Mouse (Mus musculus): ENCODE data around the gene Mrps5.

The Mrps5 gene

GRCm38 (mm10) chr2:127619311-127619710 is 32.3 kb downstream of the Mrps5 start:
- in situ Hi-C loops (cut with MseI, MboI), result no loop called here

- in situ Hi-C loops (cut with MseI, MboI), result no loop called here
Observed at GRCm38 (mm10) chr2:127622065-127622464, 35.0 kb downstream of the Mrps5 start.

- in situ Hi-C loops (cut with MseI, MboI), result no loop called here
Observed at GRCm38 (mm10) chr2:127624786-127625185, 37.8 kb downstream of the Mrps5 start.

GRCm38 (mm10) chr2:127625659-127626058 is 38.6 kb downstream of the Mrps5 start:
- in situ Hi-C loops (cut with MseI, MboI), result no loop called here

- in situ Hi-C loops (cut with MseI, MboI), result no loop called here
Observed at GRCm38 (mm10) chr2:127627354-127627753, 40.3 kb downstream of the Mrps5 start.

GRCm38 (mm10) chr2:127627990-127628570 is 41.1 kb downstream of the Mrps5 start:
- in situ Hi-C loops (cut with MseI, MboI), result no loop called here

GRCm38 (mm10) chr2:127632601-127633000 is 45.6 kb downstream of the Mrps5 start:
- in situ Hi-C loops (cut with MseI, MboI), result no loop called here

GRCm38 (mm10) chr2:127635581-127635980 is 48.6 kb downstream of the Mrps5 start:
- in situ Hi-C loops (cut with MseI, MboI), result no loop called here

GRCm38 (mm10) chr2:127638973-127639372 is 52.0 kb downstream of the Mrps5 start:
- in situ Hi-C loops (cut with MseI, MboI), result no loop called here

GRCm38 (mm10) chr2:127643728-127644704 is 57.0 kb downstream of the Mrps5 start:
- in situ Hi-C loops (cut with MseI, MboI), result no loop called here

GRCm38 (mm10) chr2:127646875-127647274 is 59.9 kb downstream of the Mrps5 start:
- in situ Hi-C loops (cut with MseI, MboI), result no loop called here

GRCm38 (mm10) chr2:127648145-127648544 is 61.1 kb downstream of the Mrps5 start:
- in situ Hi-C loops (cut with MseI, MboI), result no loop called here

- in situ Hi-C loops (cut with MseI, MboI), result no loop called here
Observed at GRCm38 (mm10) chr2:127649921-127650320, 62.9 kb downstream of the Mrps5 start.

- in situ Hi-C loops (cut with MseI, MboI), result no loop called here
Observed at GRCm38 (mm10) chr2:127651601-127652000, 64.6 kb downstream of the Mrps5 start.

- in situ Hi-C loops (cut with MseI, MboI), result no loop called here
Observed at GRCm38 (mm10) chr2:127652335-127652734, 65.3 kb downstream of the Mrps5 start.

GRCm38 (mm10) chr2:127652805-127653204 is 65.8 kb downstream of the Mrps5 start:
- in situ Hi-C loops (cut with MseI, MboI), result no loop called here

- in situ Hi-C loops (cut with MseI, MboI), result no loop called here
Observed at GRCm38 (mm10) chr2:127654786-127655185, 67.8 kb downstream of the Mrps5 start.

GRCm38 (mm10) chr2:127655419-127655818 is 68.4 kb downstream of the Mrps5 start:
- in situ Hi-C loops (cut with MseI, MboI), result no loop called here

GRCm38 (mm10) chr2:127656086-127656720 is 69.2 kb downstream of the Mrps5 start, which contains the start of gene Mal:
Mal (minus strand) TSS chr2:127656695.
- in situ Hi-C loops (cut with MseI, MboI), result no loop called here
